ENCODE assay signal across 8 mouse cellular contexts in genomic region chr9:108262494-108263049, GRCm38 (mm10). TPM values are rescaled to one million over a fixed set of nuclear protein-coding genes. Genes with fewer than 3 reads are reported as not detected.
A peak's percentile ranks its signal among the peaks of the same experiment; 100 is the strongest.
DNase-seq lines count a peak whose midpoint lies in the region; ATAC-seq and TF ChIP-seq lines count a peak whose summit lies in the region.

No protein-coding gene starts in this region.

- no peaks in the 10 kb centered on the region for H3K9me3 ChIP-seq in megakaryocyte, embryonic 14.5 days
- no peaks in the 10 kb centered on the region for H3K9me3 ChIP-seq in forebrain, embryonic 16.5 days (ENCODE audit: control insufficient read depth, low read length)
- no peaks in the 10 kb centered on the region for H3K9me3 ChIP-seq in limb, embryonic 10.5 days (replicated peaks)
- no peaks in the 10 kb centered on the region for H3K9me3 ChIP-seq in midbrain, postnatal 0 days (ENCODE audit: low read length)

- H3K4me2 ChIP-seq in forebrain, embryonic 16.5 days (ENCODE audit: low read length) = peak overlapping the region; percentile 85
- H3K4me2 ChIP-seq in midbrain, postnatal 0 days (ENCODE audit: low read depth, low read length, poor library complexity, severe bottlenecking) = peak overlapping the region; percentile 76

- no peaks in the 10 kb centered on the region for H3K36me3 ChIP-seq in megakaryocyte, embryonic 14.5 days (replicated peaks; ENCODE audit: low read length)
- H3K36me3 ChIP-seq in forebrain, embryonic 16.5 days (ENCODE audit: control insufficient read depth, insufficient read depth) = no peaks in the 10 kb centered on the region
- H3K36me3 ChIP-seq in limb, embryonic 10.5 days = 0 out of 2 replicates have a peak, but pooled peaks cover 4% of the 10 kb centered on the region
- no peaks in the 10 kb centered on the region for H3K36me3 ChIP-seq in midbrain, postnatal 0 days (ENCODE audit: insufficient read depth, low read length)

- no peak overlapping the region; the same call in 1 of the 2 replicates for H3K27ac ChIP-seq in forebrain, embryonic 16.5 days (ENCODE audit: low read length)
- 0 out of 2 replicates have a peak overlapping the region, but pooled peaks have one; percentile 94 for H3K27ac ChIP-seq in limb, embryonic 10.5 days
- peak overlapping the region; percentile 88 for H3K27ac ChIP-seq in midbrain, postnatal 0 days (ENCODE audit: low read depth, low read length)

- peak overlapping the region; percentile 99 for H3K4me3 ChIP-seq in megakaryocyte, embryonic 14.5 days (replicated peaks)
- peak overlapping the region; percentile 95 for H3K4me3 ChIP-seq in forebrain, embryonic 16.5 days (replicated peaks; ENCODE audit: low read length)
- peak overlapping the region; percentile 97 for H3K4me3 ChIP-seq in limb, embryonic 10.5 days
- peak overlapping the region; percentile 88 for H3K4me3 ChIP-seq in midbrain, postnatal 0 days (ENCODE audit: low read depth, low read length)

- no peak for TF ChIP-seq CTCF in midbrain, postnatal 0 days (IDR thresholded peaks at IDR 0.05)

- H3K4me1 ChIP-seq in megakaryocyte, embryonic 14.5 days = peaks cover 44% of the 10 kb centered on the region
- peaks cover 24% of the 10 kb centered on the region for H3K4me1 ChIP-seq in forebrain, embryonic 16.5 days (replicated peaks; ENCODE audit: control insufficient read depth, insufficient read depth, low read length)
- peaks cover 42% of the 10 kb centered on the region for H3K4me1 ChIP-seq in limb, embryonic 10.5 days
- H3K4me1 ChIP-seq in midbrain, postnatal 0 days (ENCODE audit: insufficient read depth, low read length) = peaks cover 11% of the 10 kb centered on the region

- peak overlapping the region; percentile 86 for H3K9ac ChIP-seq in forebrain, embryonic 16.5 days (replicated peaks; ENCODE audit: low read depth, low read length)
- H3K9ac ChIP-seq in midbrain, postnatal 0 days (replicated peaks; ENCODE audit: low read length, poor library complexity, severe bottlenecking) = peak overlapping the region; percentile 77

- DNase-seq in limb, embryonic 10.5 days (ENCODE audit: low spot score) = no peak
- DNase-seq in midbrain, postnatal 0 days (ENCODE audit: low spot score) = peak; percentile 2
- DNase-seq in thymus, postnatal 10 days (ENCODE audit: low spot score in 2 of 2) = no peak
- DNase-seq in cerebellum, adult 11 months = no peak
- no peak for DNase-seq in layer of hippocampus, adult 8-10 months (ENCODE audit: low spot score in 2 of 2)

- WGBS in forebrain, embryonic 16.5 days = 36% methylated on average over 11 of the region's 11 CpGs
- 55% methylated on average over 11 of the region's 11 CpGs for WGBS in limb, embryonic 10.5 days
- WGBS in midbrain, postnatal 0 days = 41% methylated on average over 11 of the region's 11 CpGs

- peaks cover 3% of the 10 kb centered on the region for H3K27me3 ChIP-seq in megakaryocyte, embryonic 14.5 days (replicated peaks)
- no peaks in the 10 kb centered on the region for H3K27me3 ChIP-seq in forebrain, embryonic 16.5 days (replicated peaks; ENCODE audit: control insufficient read depth, insufficient read depth, low read length)
- no peaks in the 10 kb centered on the region for H3K27me3 ChIP-seq in limb, embryonic 10.5 days (ENCODE audit: low read depth, poor library complexity, severe bottlenecking)
- no peaks in the 10 kb centered on the region for H3K27me3 ChIP-seq in midbrain, postnatal 0 days (ENCODE audit: insufficient read depth, low read length)

- ATAC-seq in megakaryocyte, adult 5-6 weeks (ENCODE audit: poor library complexity, severe bottlenecking) = no peak
- ATAC-seq in forebrain, embryonic 16.5 days = no peak
- ATAC-seq in midbrain, postnatal 0 days (ENCODE audit: low FRiP score) = no peak

RNA-seq across cellular contexts. Expression of gene Dag1, which starts 1.2 kb away (rescaled TPM):
- polyA plus RNA-seq in megakaryocyte, embryonic 14.5 days (2012; ENCODE audit: insufficient read depth, low replicate concordance) = 10.0 and 15.2 TPM in 2 replicates
- 11.6 and 12.3 TPM in 2 replicates for total RNA-seq in megakaryocyte, adult 5-6 weeks (2015)
- total RNA-seq in megakaryocyte, adult 5-6 weeks (2017) = 4.6 and 5.4 TPM in 2 replicates
- polyA plus RNA-seq in forebrain, embryonic 16.5 days (2015; fragmentation: Nextera tagmentation; extraction: Ambion mirVana) = 56.3 and 57.9 TPM in 2 replicates
- 59.6 and 59.9 TPM in 2 replicates for polyA plus RNA-seq in limb, embryonic 10.5 days (2016; fragmentation: Nextera tagmentation; extraction: Ambion mirVana)
- total RNA-seq in midbrain, postnatal 0 days (2014; rRNA removed) = 126 and 141 TPM in 2 replicates
- polyA plus RNA-seq in midbrain, postnatal 0 days (2015; fragmentation: Nextera tagmentation; extraction: Ambion mirVana) = 78.7 and 79.7 TPM in 2 replicates
- total RNA-seq in layer of hippocampus, adult 8-10 months (2022) = 10 to 100 TPM; 70.4 to 75.9 (median 73.9) TPM

RNA-seq across cellular contexts. Expression of gene Nicn1, which starts 27.7 kb away (rescaled TPM):
- polyA plus RNA-seq in megakaryocyte, embryonic 14.5 days (2012; ENCODE audit: insufficient read depth, low replicate concordance) = not detected in 2 replicates
- total RNA-seq in megakaryocyte, adult 5-6 weeks (2015) = 3.9 and 4.3 TPM in 2 replicates
- 2.6 and 3.6 TPM in 2 replicates for total RNA-seq in megakaryocyte, adult 5-6 weeks (2017)
- 139 and 158 TPM in 2 replicates for polyA plus RNA-seq in forebrain, embryonic 16.5 days (2015; fragmentation: Nextera tagmentation; extraction: Ambion mirVana)
- 32.9 and 35.8 TPM in 2 replicates for polyA plus RNA-seq in limb, embryonic 10.5 days (2016; fragmentation: Nextera tagmentation; extraction: Ambion mirVana)
- total RNA-seq in midbrain, postnatal 0 days (2014; rRNA removed) = 80.7 and 107 TPM in 2 replicates
- polyA plus RNA-seq in midbrain, postnatal 0 days (2015; fragmentation: Nextera tagmentation; extraction: Ambion mirVana) = 122 and 142 TPM in 2 replicates
- 100 to 1,000 TPM; 106 to 131 (median 116) TPM for total RNA-seq in layer of hippocampus, adult 8-10 months (2022)

RNA-seq across cellular contexts. Expression of gene Amt, which starts 34.1 kb away (rescaled TPM):
- 1.9 TPM in 1 of 2 replicates, not detected in the other for polyA plus RNA-seq in megakaryocyte, embryonic 14.5 days (2012; ENCODE audit: insufficient read depth, low replicate concordance)
- 0.71 TPM in 1 of 2 replicates, not detected in the other for total RNA-seq in megakaryocyte, adult 5-6 weeks (2015)
- total RNA-seq in megakaryocyte, adult 5-6 weeks (2017) = 0.11 TPM in 1 of 2 replicates, not detected in the other
- 22.3 and 23.8 TPM in 2 replicates for polyA plus RNA-seq in forebrain, embryonic 16.5 days (2015; fragmentation: Nextera tagmentation; extraction: Ambion mirVana)
- 23.1 and 24.8 TPM in 2 replicates for polyA plus RNA-seq in limb, embryonic 10.5 days (2016; fragmentation: Nextera tagmentation; extraction: Ambion mirVana)
- total RNA-seq in midbrain, postnatal 0 days (2014; rRNA removed) = 27.7 and 30.2 TPM in 2 replicates
- polyA plus RNA-seq in midbrain, postnatal 0 days (2015; fragmentation: Nextera tagmentation; extraction: Ambion mirVana) = 28.1 and 30.9 TPM in 2 replicates
- total RNA-seq in layer of hippocampus, adult 8-10 months (2022) = 10 to 100 TPM; 30.1 to 37.2 (median 34.8) TPM

RNA-seq across cellular contexts. Expression of gene Rhoa, which starts 43.4 kb away (rescaled TPM):
- 83.3 and 92.2 TPM in 2 replicates for polyA plus RNA-seq in megakaryocyte, embryonic 14.5 days (2012; ENCODE audit: insufficient read depth, low replicate concordance)
- total RNA-seq in megakaryocyte, adult 5-6 weeks (2015) = 468 and 473 TPM in 2 replicates
- total RNA-seq in megakaryocyte, adult 5-6 weeks (2017) = 585 and 627 TPM in 2 replicates
- 282 and 351 TPM in 2 replicates for polyA plus RNA-seq in forebrain, embryonic 16.5 days (2015; fragmentation: Nextera tagmentation; extraction: Ambion mirVana)
- polyA plus RNA-seq in limb, embryonic 10.5 days (2016; fragmentation: Nextera tagmentation; extraction: Ambion mirVana) = 246 and 250 TPM in 2 replicates
- total RNA-seq in midbrain, postnatal 0 days (2014; rRNA removed) = 120 and 124 TPM in 2 replicates
- 242 and 252 TPM in 2 replicates for polyA plus RNA-seq in midbrain, postnatal 0 days (2015; fragmentation: Nextera tagmentation; extraction: Ambion mirVana)
- 100 to 1,000 TPM; 157 to 186 (median 166) TPM for total RNA-seq in layer of hippocampus, adult 8-10 months (2022)

RNA-seq across cellular contexts. Expression of gene Tcta, which starts 43.4 kb away (rescaled TPM):
- polyA plus RNA-seq in megakaryocyte, embryonic 14.5 days (2012; ENCODE audit: insufficient read depth, low replicate concordance) = 5.1 and 6.8 TPM in 2 replicates
- total RNA-seq in megakaryocyte, adult 5-6 weeks (2015) = 16.5 and 23.8 TPM in 2 replicates
- 6.2 and 8.4 TPM in 2 replicates for total RNA-seq in megakaryocyte, adult 5-6 weeks (2017)
- 34.3 and 37.6 TPM in 2 replicates for polyA plus RNA-seq in forebrain, embryonic 16.5 days (2015; fragmentation: Nextera tagmentation; extraction: Ambion mirVana)
- 9.2 and 11.5 TPM in 2 replicates for polyA plus RNA-seq in limb, embryonic 10.5 days (2016; fragmentation: Nextera tagmentation; extraction: Ambion mirVana)
- total RNA-seq in midbrain, postnatal 0 days (2014; rRNA removed) = 59.8 and 61.2 TPM in 2 replicates
- 76.3 and 79.8 TPM in 2 replicates for polyA plus RNA-seq in midbrain, postnatal 0 days (2015; fragmentation: Nextera tagmentation; extraction: Ambion mirVana)
- total RNA-seq in layer of hippocampus, adult 8-10 months (2022) = 10 to 100 TPM; 31.7 to 39.2 (median 36.8) TPM

Comparison
In these comparisons a context has a peak if more than half of its experiments do, and no peak if none do; other contexts are left out.
1. RNA of gene Nicn1, which starts 27.7 kb away (polyA plus RNA-seq): 139 to 158 TPM in forebrain, embryonic 16.5 days, 122 to 142 TPM in midbrain, postnatal 0 days and 32.9 to 35.8 TPM in limb, embryonic 10.5 days; not detected in megakaryocyte, embryonic 14.5 days; every median in the first group is over 10 times any median in the second.
2. Peak in every context shown above with its lines, with median percentiles within 50 percentile points of each other: H3K4me3 ChIP-seq.